Mouse (Mus musculus): ENCODE data around the gene Foxn2. TPM values are rescaled to one million over a fixed set of nuclear protein-coding genes. Genes with fewer than 3 reads are reported as not detected.

The Foxn2 gene
- polyA plus RNA-seq, 1 experiment from 2014 or later, result 7.7 TPM

DNA sequence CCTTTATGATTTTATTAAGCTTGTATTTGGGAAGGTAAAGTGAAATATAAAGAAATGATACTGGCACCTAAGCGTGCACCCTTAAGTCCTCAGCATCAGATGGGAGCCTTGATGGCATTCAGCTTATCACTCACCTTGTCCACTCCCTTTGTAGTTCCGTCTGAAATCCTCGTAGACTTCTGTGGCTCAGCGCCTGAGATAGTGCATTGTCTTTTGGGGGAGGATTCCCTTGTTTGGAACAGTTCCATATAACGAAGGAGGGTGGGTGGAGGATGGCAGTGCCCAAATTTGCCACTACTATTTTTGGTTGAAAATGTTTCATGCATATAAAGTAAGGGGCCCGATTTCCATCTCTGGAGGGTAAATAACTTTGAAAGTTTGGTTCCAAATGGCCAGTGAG, 90.7 kb downstream of the Foxn2 start:
- WGBS, result 52% methylated on average over 6 of the region's 6 CpGs
- Histone ChIP-seq H3K27ac (replicated peaks; ENCODE audit: low read depth, low read length) (no peak overlapping the region), H3K4me2 (ENCODE audit: low read length) (peak overlapping the region; percentile 57), H3K9me3 (ENCODE audit: control insufficient read depth, low read length) (no peaks in the 10 kb centered on the region), H3K27me3 (ENCODE audit: control insufficient read depth, insufficient read depth, low read length) (no peaks in the 10 kb centered on the region), H3K4me1 (ENCODE audit: control insufficient read depth, insufficient read depth, low read length) (peaks cover 9% of the 10 kb centered on the region; the same call in 1 of the 2 replicates), H3K4me3 (replicated peaks; ENCODE audit: low read depth, low read length) (peak overlapping the region; percentile 67), H3K36me3 (ENCODE audit: control insufficient read depth, insufficient read depth, low read length) (no peaks in the 10 kb centered on the region), H3K9ac (replicated peaks; ENCODE audit: low read length) (peak overlapping the region; percentile 72)
- ATAC-seq (ENCODE audit: low FRiP score, low TSS enrichment), result no peak
- peak; percentile 13 for DNase-seq

DNA sequence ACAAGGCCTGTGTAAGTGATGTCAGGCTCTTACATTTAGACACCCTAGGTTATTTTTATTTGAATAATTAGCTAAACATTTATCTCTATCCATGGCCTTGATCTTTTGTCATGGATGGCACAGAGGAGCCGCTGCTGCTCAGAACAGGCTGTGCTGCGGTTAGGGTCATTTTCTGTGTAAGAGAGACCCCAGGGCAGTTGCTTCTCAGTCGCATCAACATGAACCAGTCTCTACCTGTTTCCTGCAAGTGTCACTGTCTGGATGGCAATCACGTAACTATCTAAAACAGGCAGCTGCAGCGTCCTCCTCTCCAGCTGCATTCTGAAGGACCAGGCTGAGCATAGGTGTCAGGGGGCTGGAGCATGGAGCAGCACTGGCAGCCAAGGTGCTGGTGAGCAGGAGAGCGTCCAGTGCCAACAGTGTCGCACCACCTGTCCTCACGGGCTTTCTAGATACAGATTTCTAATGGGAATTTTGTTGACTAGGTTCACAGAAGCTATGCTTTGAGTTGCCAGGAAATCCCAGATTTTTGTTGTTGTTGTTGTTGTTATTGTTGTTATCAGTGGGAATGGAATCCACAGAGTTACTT, 97.4 kb downstream of the Foxn2 start:
- H3K9me3 ChIP-seq (ENCODE audit: control insufficient read depth, low read length), result no peaks in the 10 kb centered on the region

More for the DNA sequence above, 97.4 kb downstream of the Foxn2 start:
- no peak overlapping the region for H3K9ac ChIP-seq (replicated peaks; ENCODE audit: low read length)
- DNase-seq (no peak), ATAC-seq (ENCODE audit: low FRiP score, low TSS enrichment) (no peak)
- no peak overlapping the region for H3K4me2 ChIP-seq (ENCODE audit: low read length)
- no peak overlapping the region for H3K4me3 ChIP-seq (replicated peaks; ENCODE audit: low read depth, low read length)
- no peaks in the 10 kb centered on the region for H3K27me3 ChIP-seq (ENCODE audit: control insufficient read depth, insufficient read depth, low read length)
- no peaks in the 10 kb centered on the region for H3K4me1 ChIP-seq (ENCODE audit: control insufficient read depth, insufficient read depth, low read length)
- no peaks in the 10 kb centered on the region for H3K36me3 ChIP-seq (ENCODE audit: control insufficient read depth, insufficient read depth, low read length)
- WGBS, result 92% methylated on average over 8 of the region's 8 CpGs
- H3K27ac ChIP-seq (replicated peaks; ENCODE audit: low read depth, low read length), result no peak overlapping the region

Other genes with a start within 250 kb of the Foxn2 start
- 47.2 and 48.6 TPM in 2 replicates for gene Ppp1r21, start 89.4 kb downstream of the Foxn2 start, polyA plus RNA-seq (2014; fragmentation: Nextera tagmentation; extraction: Ambion mirVana)
- gene Ston1, start 157.0 kb downstream of the Foxn2 start, polyA plus RNA-seq (2014; fragmentation: Nextera tagmentation; extraction: Ambion mirVana), result 1.3 and 1.4 TPM in 2 replicates
- 0.22 TPM in 1 of 2 replicates, not detected in the other for gene Gtf2a1l, start 227.9 kb downstream of the Foxn2 start, polyA plus RNA-seq (2014; fragmentation: Nextera tagmentation; extraction: Ambion mirVana)

Measured in midbrain, embryonic 14.5 days (tissue).